Comparison of ENCODE assay signal across 18 mouse cellular contexts in genomic region chr16:89934616-89935015, GRCm38 (mm10).
DNase-seq lines count a peak whose midpoint lies in the region; ATAC-seq and TF ChIP-seq lines count a peak whose summit lies in the region.
"Had no signal": no experiment of that assay in that cellular context is flagged by ENCODE, and none has a peak within 500 bp of the region (broad histone marks: within the 10 kb centered on the region; RNA-seq: fewer than 3 reads in every experiment).

No protein-coding gene starts in this region.

- no peak for TF ChIP-seq POLR2A in cerebellum, adult 2 months (IDR thresholded peaks at IDR 0.05; ENCODE audit: borderline replicate concordance, insufficient read depth, low read length)

- no peak for TF ChIP-seq EP300 in liver, postnatal 0 days (IDR thresholded peaks at IDR 0.05; ENCODE audit: low read depth)
- no peak for TF ChIP-seq EP300 in stomach, postnatal 0 days (optimal IDR thresholded peaks at IDR 0.05)

- H3K27me3 ChIP-seq in cerebellum, adult 2 months (ENCODE audit: control insufficient read depth, insufficient read depth, low read length), result no peaks in the 10 kb centered on the region
- no peaks in the 10 kb centered on the region for H3K27me3 ChIP-seq in liver, postnatal 0 days (ENCODE audit: insufficient read depth, low read length)
- H3K27me3 ChIP-seq in liver, embryonic 11.5 days (replicated peaks; ENCODE audit: control insufficient read depth, insufficient read depth, low read length), result no peaks in the 10 kb centered on the region
- no peaks in the 10 kb centered on the region for H3K27me3 ChIP-seq in stomach, embryonic 15.5 days (replicated peaks)
- H3K27me3 ChIP-seq in stomach, postnatal 0 days (ENCODE audit: control insufficient read depth, insufficient read depth, low read length), result no peaks in the 10 kb centered on the region
- no peaks in the 10 kb centered on the region for H3K27me3 ChIP-seq in stomach, embryonic 16.5 days (ENCODE audit: control insufficient read depth, insufficient read depth, low read length)
- H3K27me3 ChIP-seq: embryonic facial prominence, embryonic 13.5 days; heart, embryonic 13.5 days; hindbrain, embryonic 15.5 days had no signal

- peak overlapping the region; percentile 22; the same call in 1 of the 2 replicates for H3K27ac ChIP-seq in cerebellum, adult 2 months (ENCODE audit: insufficient read depth, low read length)
- 0 out of 2 replicates have a peak overlapping the region, but pooled peaks have one; percentile 18 for H3K27ac ChIP-seq in liver, postnatal 0 days (ENCODE audit: low read depth)
- no peak overlapping the region for H3K27ac ChIP-seq in liver, embryonic 11.5 days (ENCODE audit: low read depth, low read length)
- 0 out of 2 replicates have a peak overlapping the region, but pooled peaks have one; percentile 14 for H3K27ac ChIP-seq in stomach, embryonic 15.5 days
- H3K27ac ChIP-seq in stomach, postnatal 0 days (replicated peaks), result no peak overlapping the region
- H3K27ac ChIP-seq in stomach, embryonic 16.5 days (ENCODE audit: low read length), result peak overlapping the region; percentile 34; the same call in 1 of the 2 replicates
- H3K27ac ChIP-seq: embryonic facial prominence, embryonic 13.5 days; forebrain, embryonic 10.5 days; gastrocnemius, adult 2 months; heart, embryonic 13.5 days; hindbrain, embryonic 15.5 days had no signal

- H3K4me3 ChIP-seq in cerebellum, adult 2 months (replicated peaks; ENCODE audit: insufficient read depth, low read depth, low read length), result no peak overlapping the region
- no peak overlapping the region for H3K4me3 ChIP-seq in liver, postnatal 0 days (ENCODE audit: low read depth, low read length)
- H3K4me3 ChIP-seq in liver, embryonic 11.5 days (ENCODE audit: low read depth, low read length), result no peak overlapping the region
- H3K4me3 ChIP-seq in stomach, embryonic 15.5 days (replicated peaks), result no peak overlapping the region
- no peak overlapping the region for H3K4me3 ChIP-seq in stomach, postnatal 0 days (ENCODE audit: low read depth, low read length)
- no peak overlapping the region for H3K4me3 ChIP-seq in stomach, embryonic 16.5 days (replicated peaks; ENCODE audit: low read length)
- H3K4me3 ChIP-seq: embryonic facial prominence, embryonic 13.5 days; forebrain, embryonic 10.5 days; gastrocnemius, adult 2 months; heart, embryonic 13.5 days; hindbrain, embryonic 15.5 days had no signal

- no peak overlapping the region for H3K9ac ChIP-seq in liver, postnatal 0 days (replicated peaks)
- no peak overlapping the region for H3K9ac ChIP-seq in liver, embryonic 11.5 days (ENCODE audit: low read depth, low read length)
- H3K9ac ChIP-seq in stomach, embryonic 15.5 days, result no peak overlapping the region
- no peak overlapping the region for H3K9ac ChIP-seq in stomach, postnatal 0 days (ENCODE audit: low read length)
- H3K9ac ChIP-seq in stomach, embryonic 16.5 days (ENCODE audit: low read length), result no peak overlapping the region
- H3K9ac ChIP-seq: embryonic facial prominence, embryonic 13.5 days; heart, embryonic 13.5 days; hindbrain, embryonic 15.5 days had no signal

- no peaks in the 10 kb centered on the region for H3K36me3 ChIP-seq in liver, postnatal 0 days (replicated peaks; ENCODE audit: insufficient read depth, low read length)
- H3K36me3 ChIP-seq in liver, embryonic 11.5 days (ENCODE audit: control insufficient read depth, insufficient read depth, low read length), result no peaks in the 10 kb centered on the region
- H3K36me3 ChIP-seq in stomach, embryonic 15.5 days, result no peaks in the 10 kb centered on the region
- no peaks in the 10 kb centered on the region for H3K36me3 ChIP-seq in stomach, postnatal 0 days (ENCODE audit: control insufficient read depth, insufficient read depth, low read length)
- peaks cover 3% of the 10 kb centered on the region; the same call in 1 of the 2 replicates for H3K36me3 ChIP-seq in stomach, embryonic 16.5 days (ENCODE audit: control insufficient read depth, insufficient read depth, low read length)
- H3K36me3 ChIP-seq: embryonic facial prominence, embryonic 13.5 days; forebrain, embryonic 10.5 days; heart, embryonic 13.5 days; hindbrain, embryonic 15.5 days had no signal

- H3K9me3 ChIP-seq in liver, postnatal 0 days (ENCODE audit: low read length), result no peaks in the 10 kb centered on the region
- H3K9me3 ChIP-seq in liver, embryonic 11.5 days (ENCODE audit: control insufficient read depth, low read length), result no peaks in the 10 kb centered on the region
- no peaks in the 10 kb centered on the region for H3K9me3 ChIP-seq in stomach, embryonic 15.5 days
- H3K9me3 ChIP-seq in stomach, postnatal 0 days (ENCODE audit: control insufficient read depth, low read length), result no peaks in the 10 kb centered on the region
- H3K9me3 ChIP-seq in stomach, embryonic 16.5 days (replicated peaks; ENCODE audit: control insufficient read depth, low read length), result no peaks in the 10 kb centered on the region
- H3K9me3 ChIP-seq: embryonic facial prominence, embryonic 13.5 days; forebrain, embryonic 10.5 days; heart, embryonic 13.5 days; hindbrain, embryonic 15.5 days had no signal

- no peak for TF ChIP-seq CTCF in cerebellum, adult 2 months (IDR thresholded peaks at IDR 0.05; ENCODE audit: borderline replicate concordance, insufficient read depth, low read depth, low read length)
- no peak for TF ChIP-seq CTCF in liver, postnatal 0 days (IDR thresholded peaks at IDR 0.05; ENCODE audit: low read depth)
- no peak for TF ChIP-seq CTCF in stomach, postnatal 0 days (IDR thresholded peaks at IDR 0.05; ENCODE audit: low read depth)

- no peak for DNase-seq in cerebellum, adult 2 months
- DNase-seq in liver, postnatal 0 days, result no peak
- DNase-seq in liver, embryonic 11.5 days (ENCODE audit: low spot score), result no peak
- DNase-seq in stomach, postnatal 0 days (ENCODE audit: low spot score), result no peak
- DNase-seq in adrenal gland, adult 8-10 months, result no peak
- DNase-seq: adrenal gland, postnatal 14 days; B cell, adult 2 months; gastrocnemius, adult 2 months; gastrocnemius, postnatal 25 days; heart, postnatal 36 days had no signal

- 40% methylated on average over 10 of the region's 10 CpGs for WGBS in cerebellum, adult 2 months
- 80% methylated on average over 10 of the region's 10 CpGs for WGBS in liver, postnatal 0 days (ENCODE audit: insufficient replicate concordance)
- 86% methylated on average over 10 of the region's 10 CpGs for WGBS in liver, embryonic 11.5 days
- whole genome bisulfite sequencing in stomach, embryonic 15.5 days, result 52% methylated on average over 10 of the region's 10 CpGs
- WGBS in stomach, postnatal 0 days, result 50% methylated on average over 10 of the region's 10 CpGs
- 51% methylated on average over 10 of the region's 10 CpGs for WGBS in stomach, embryonic 16.5 days

- ATAC-seq in cerebellum, adult (ENCODE audit: insufficient number of reproducible peaks, low FRiP score, low TSS enrichment), result no peak
- peak; percentile 55 for ATAC-seq in liver, postnatal 0 days
- ATAC-seq in liver, embryonic 11.5 days (replicated peaks; ENCODE audit: low FRiP score), result no peak
- ATAC-seq in stomach, embryonic 15.5 days (ENCODE audit: insufficient read depth, low FRiP score, low read depth), result no peak
- ATAC-seq in stomach, postnatal 0 days (ENCODE audit: low FRiP score, low TSS enrichment), result no peak
- ATAC-seq in stomach, embryonic 16.5 days (ENCODE audit: insufficient read depth, low FRiP score), result peak; percentile 25; the same call in 1 of the 2 replicates
- ATAC-seq: forebrain, embryonic 14.5 days had no signal

- H3K4me1 ChIP-seq in cerebellum, adult 2 months (ENCODE audit: control insufficient read depth, insufficient read depth, low read length), result peaks cover 32% of the 10 kb centered on the region
- no peaks in the 10 kb centered on the region for H3K4me1 ChIP-seq in liver, postnatal 0 days (ENCODE audit: insufficient read depth)
- peaks cover 8% of the 10 kb centered on the region for H3K4me1 ChIP-seq in liver, embryonic 11.5 days (replicated peaks; ENCODE audit: control insufficient read depth, insufficient read depth, low read length)
- peaks cover 3% of the 10 kb centered on the region; the same call in 1 of the 2 replicates for H3K4me1 ChIP-seq in stomach, embryonic 15.5 days
- H3K4me1 ChIP-seq in stomach, postnatal 0 days (replicated peaks; ENCODE audit: control insufficient read depth, insufficient read depth), result no peaks in the 10 kb centered on the region
- H3K4me1 ChIP-seq in stomach, embryonic 16.5 days (ENCODE audit: control insufficient read depth, insufficient read depth, low read length), result peaks cover 8% of the 10 kb centered on the region; the same call in 1 of the 2 replicates
- H3K4me1 ChIP-seq: hindbrain, embryonic 15.5 days had no signal

- H3K4me2 ChIP-seq in liver, postnatal 0 days (ENCODE audit: low read depth, low read length), result no peak overlapping the region
- H3K4me2 ChIP-seq in liver, embryonic 11.5 days, result no peak overlapping the region
- no peak overlapping the region for H3K4me2 ChIP-seq in stomach, embryonic 15.5 days
- no peak overlapping the region for H3K4me2 ChIP-seq in stomach, postnatal 0 days (replicated peaks; ENCODE audit: low read depth)
- peak overlapping the region; percentile 9; the same call in 1 of the 2 replicates for H3K4me2 ChIP-seq in stomach, embryonic 16.5 days (ENCODE audit: low read depth, low read length)
- H3K4me2 ChIP-seq: embryonic facial prominence, embryonic 13.5 days; heart, embryonic 13.5 days; hindbrain, embryonic 15.5 days had no signal

Comparison
In these comparisons a context has a peak if more than half of its experiments do, and no peak if none do; other contexts are left out.
1. H3K27ac ChIP-seq: peak in cerebellum, adult 2 months (single experiment), liver, postnatal 0 days (single experiment), stomach, embryonic 15.5 days (single experiment) and stomach, embryonic 16.5 days (single experiment); none in liver, embryonic 11.5 days (single experiment) and stomach, postnatal 0 days (single experiment).
2. ATAC-seq: peak in liver, postnatal 0 days (single experiment) and stomach, embryonic 16.5 days (single experiment); none in cerebellum, adult (single experiment), liver, embryonic 11.5 days (single experiment), stomach, embryonic 15.5 days (single experiment) and stomach, postnatal 0 days (single experiment).